Mouse (Mus musculus) liver, embryonic 13.5 days (tissue): ENCODE measurements around the gene Ethe1. TPM values are rescaled to one million over a fixed set of nuclear protein-coding genes. Genes with fewer than 3 reads are reported as not detected.

ENCODE experiments used
- ATAC-seq: fragments of 200-750 bp; cut with Nextera tagmentation; 2 replicates; pipeline ENCODE4 v1.8.0; 2017; ENCODE audit warnings: low read depth, mild to moderate bottlenecking, moderate number of reproducible peaks, moderate library complexity
- DNase-seq: peaks from one replicate; pipeline ENCODE4 v3.0.0; 2022
- H3K27ac ChIP-seq: fragments of 300-500 bp; sonication (generic); 2 replicates; pipeline ENCODE4 v1.5.1; 2015; ENCODE audit warnings: moderate library complexity, mild to moderate bottlenecking, inconsistent platforms
- H3K27me3 ChIP-seq: fragments of 300-500 bp; sonication (generic); 2 replicates; pipeline ENCODE4 v1.6.1; 2015; ENCODE audit warnings: mild to moderate bottlenecking, inconsistent platforms
- H3K36me3 ChIP-seq: fragments of 300-500 bp; sonication (generic); 2 replicates; pipeline ENCODE4 v1.6.1; 2015; ENCODE audit warnings: mild to moderate bottlenecking, inconsistent platforms
- H3K4me1 ChIP-seq: fragments of 300-500 bp; sonication (generic); replicated peaks from 2 replicates; pipeline ENCODE4 v1.6.1; 2015; ENCODE audit warnings: inconsistent platforms
- H3K4me2 ChIP-seq: fragments of 300-500 bp; sonication (generic); 2 replicates; pipeline ENCODE4 v1.6.1; 2015; ENCODE audit warnings: inconsistent platforms, mild to moderate bottlenecking, moderate library complexity
- H3K4me3 ChIP-seq: fragments of 300-500 bp; sonication (generic); replicated peaks from 2 replicates; pipeline ENCODE4 v1.5.1; 2015; ENCODE audit warnings: mild to moderate bottlenecking, inconsistent platforms
- H3K9ac ChIP-seq: fragments of 300-500 bp; sonication (generic); 2 replicates; pipeline ENCODE4 v1.6.1; 2015; ENCODE audit warnings: mild to moderate bottlenecking, inconsistent platforms
- H3K9me3 ChIP-seq: fragments of 300-500 bp; sonication (generic); replicated peaks from 2 replicates; pipeline ENCODE4 v1.6.1; 2016; ENCODE audit warnings: inconsistent platforms
- whole genome bisulfite sequencing: fragments of 180-500 bp; shearing (Covaris S2); methylation state at CpG from one replicate; pipeline ENCODE4 v1.1.7; 2015; ENCODE audit not compliant: insufficient replicate concordance; 5-methylcytosine and 5-hydroxymethylcytosine counted together
- polyA plus RNA-seq: library from polyadenylated mRNA; unstranded; fragments of >200 nt; fragmentation: Nextera tagmentation; extraction: Ambion mirVana; gene quantifications from 2 replicates; pipeline ENCODE4 v1.2.1, GENCODE M21; 2015

The Ethe1 gene
- polyA plus RNA-seq, 1 experiment from 2014 or later, result 21.5 TPM

DNA sequence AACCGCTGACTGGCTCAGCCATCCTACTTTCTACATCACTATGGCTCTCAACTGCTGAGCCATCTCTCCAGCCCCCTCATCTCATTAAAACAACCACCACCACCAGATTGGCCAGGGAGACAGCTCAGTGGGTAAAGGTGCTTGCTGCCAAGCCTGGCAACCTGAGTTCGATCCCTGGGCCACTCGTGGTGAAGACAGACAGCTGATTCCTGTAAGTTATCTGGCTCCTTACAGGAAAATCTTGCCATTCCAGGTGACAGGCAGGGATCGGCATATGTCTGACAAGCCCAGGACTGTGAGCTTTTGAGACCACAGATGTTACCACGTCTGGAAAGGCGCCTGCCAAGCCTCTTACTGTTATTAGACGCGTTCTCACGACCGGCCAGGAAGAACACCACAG is 9.5 kb upstream of the Ethe1 start:
- peaks cover 4% of the 10 kb centered on the region for H3K4me1 ChIP-seq
- no peaks in the 10 kb centered on the region for H3K27me3 ChIP-seq
- H3K27ac ChIP-seq, result no peak overlapping the region
- H3K9ac ChIP-seq, result no peak overlapping the region
- ATAC-seq (no peak), DNase-seq (no peak)
- H3K4me3 ChIP-seq, result no peak overlapping the region
- H3K4me2 ChIP-seq, result no peak overlapping the region
- WGBS, result 81% methylated on average over 10 of the region's 10 CpGs
- peaks cover 6% of the 10 kb centered on the region; the same call in 1 of the 2 replicates for H3K36me3 ChIP-seq
- no peaks in the 10 kb centered on the region for H3K9me3 ChIP-seq

- DNase-seq (no peak), ATAC-seq (no peak)
- Histone ChIP-seq H3K27ac (no peak overlapping the region), H3K36me3 (no peaks in the 10 kb centered on the region), H3K4me2 (no peak overlapping the region), H3K9ac (no peak overlapping the region), H3K4me3 (no peak overlapping the region), H3K9me3 (0 out of 2 replicates have a peak, but pooled peaks cover 2% of the 10 kb centered on the region), H3K27me3 (peaks cover 32% of the 10 kb centered on the region), H3K4me1 (peaks cover 19% of the 10 kb centered on the region)
- 77% methylated on average over 6 of the region's 6 CpGs for WGBS
Observed at GRCm38 (mm10) chr7:24584876-24585275, 2.5 kb upstream of the Ethe1 start.

DNA sequence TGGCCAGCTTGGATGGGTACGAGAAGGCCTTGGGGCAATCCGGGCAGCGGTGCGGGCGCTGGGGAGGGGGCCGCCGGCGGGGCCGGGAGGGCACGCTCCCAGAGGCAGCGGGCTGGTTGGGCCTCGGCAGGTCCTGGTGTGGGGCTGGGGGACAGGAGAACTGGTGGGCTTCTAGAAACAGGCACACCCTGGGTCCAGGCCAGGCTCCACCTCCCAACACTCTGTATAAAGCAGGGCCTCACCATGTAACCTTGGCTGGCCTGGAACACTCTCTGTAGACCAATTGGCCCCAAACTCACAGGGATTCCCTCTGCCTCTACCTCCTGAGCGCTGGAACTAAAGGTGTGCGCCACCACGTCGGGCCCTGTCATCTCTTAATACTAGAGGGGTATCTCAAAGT is 1.3 kb upstream of the Ethe1 start:
- no peak overlapping the region for H3K27ac ChIP-seq
- no peaks in the 10 kb centered on the region for H3K36me3 ChIP-seq
- 51% methylated on average over 9 of the region's 16 CpGs for WGBS
- H3K9ac ChIP-seq, result no peak overlapping the region
- H3K4me1 ChIP-seq, result peaks cover 28% of the 10 kb centered on the region
- ATAC-seq (no peak), DNase-seq (no peak)
- no peak overlapping the region for H3K4me2 ChIP-seq
- H3K9me3 ChIP-seq, result 0 out of 2 replicates have a peak, but pooled peaks cover 2% of the 10 kb centered on the region
- H3K27me3 ChIP-seq, result peaks cover 32% of the 10 kb centered on the region
- no peak overlapping the region for H3K4me3 ChIP-seq

- H3K27me3 ChIP-seq, result peaks cover 32% of the 10 kb centered on the region
- peak overlapping the region; percentile 43; the same call in 1 of the 2 replicates for H3K9ac ChIP-seq
- ATAC-seq (peak; percentile 75), DNase-seq (peak; percentile 38)
- 0 out of 2 replicates have a peak, but pooled peaks cover 2% of the 10 kb centered on the region for H3K9me3 ChIP-seq
- peak overlapping the region; percentile 56 for H3K4me3 ChIP-seq
- H3K4me1 ChIP-seq, result peaks cover 37% of the 10 kb centered on the region
- H3K36me3 ChIP-seq, result no peaks in the 10 kb centered on the region
- WGBS, result 8% methylated on average over 8 of the region's 8 CpGs
- peak overlapping the region; percentile 76 for H3K4me2 ChIP-seq
- no peak overlapping the region for H3K27ac ChIP-seq
Observed at GRCm38 (mm10) chr7:24586828-24587227, 515 bp upstream of the Ethe1 start.

DNA sequence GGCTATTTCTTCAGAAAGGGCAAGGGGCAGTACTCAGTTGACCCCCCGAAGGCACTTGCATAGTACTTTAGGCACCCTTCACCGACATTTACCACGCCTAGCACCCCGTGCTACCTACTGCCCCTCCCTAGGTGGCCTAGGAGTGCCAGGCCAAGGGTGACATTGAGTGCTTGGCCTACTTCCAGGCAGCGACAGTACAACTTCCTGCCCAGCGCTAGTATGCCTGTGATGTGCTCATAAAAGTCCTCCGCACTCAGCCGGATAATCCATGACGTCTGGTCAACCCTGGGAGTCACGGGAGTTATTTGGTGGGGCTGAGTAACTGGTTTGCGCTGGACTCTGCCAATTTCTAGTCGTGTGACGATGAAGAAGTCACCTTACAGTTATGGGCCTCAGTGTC is 993 bp downstream of the Ethe1 start:
- H3K4me3 ChIP-seq, result no peak overlapping the region
- no peaks in the 10 kb centered on the region for H3K36me3 ChIP-seq
- no peak for ATAC-seq
- H3K4me2 ChIP-seq, result no peak overlapping the region
- H3K9me3 ChIP-seq, result 0 out of 2 replicates have a peak, but pooled peaks cover 2% of the 10 kb centered on the region
- no peak for DNase-seq
- 75% methylated on average over 13 of the region's 13 CpGs for WGBS
- H3K4me1 ChIP-seq, result peaks cover 52% of the 10 kb centered on the region
- no peak overlapping the region for H3K27ac ChIP-seq
- H3K9ac ChIP-seq, result no peak overlapping the region
- peaks cover 32% of the 10 kb centered on the region for H3K27me3 ChIP-seq

- DNase-seq (peak; percentile 31), ATAC-seq (peak; percentile 67)
- Histone ChIP-seq H3K9me3 (no peaks in the 10 kb centered on the region), H3K27ac (peak overlapping the region; percentile 51), H3K9ac (peak overlapping the region; percentile 43; the same call in 1 of the 2 replicates), H3K27me3 (peaks cover 19% of the 10 kb centered on the region), H3K4me3 (peak overlapping the region; percentile 1; the same call in 1 of the 2 replicates), H3K36me3 (no peaks in the 10 kb centered on the region), H3K4me1 (peaks cover 75% of the 10 kb centered on the region), H3K4me2 (peak overlapping the region; percentile 42)
- 26% methylated on average over 5 of the region's 5 CpGs for WGBS
Observed at GRCm38 (mm10) chr7:24591735-24592134, 4.4 kb downstream of the Ethe1 start.

GRCm38 (mm10) chr7:24592163-24592562 is 4.8 kb downstream of the Ethe1 start:
- Histone ChIP-seq H3K27ac (peak overlapping the region; percentile 51), H3K4me3 (peak overlapping the region; percentile 1; the same call in 1 of the 2 replicates), H3K4me1 (peaks cover 71% of the 10 kb centered on the region), H3K9ac (peak overlapping the region; percentile 43; the same call in 1 of the 2 replicates), H3K27me3 (peaks cover 16% of the 10 kb centered on the region), H3K4me2 (peak overlapping the region; percentile 42), H3K36me3 (no peaks in the 10 kb centered on the region), H3K9me3 (no peaks in the 10 kb centered on the region)
- 48% methylated on average over 4 of the region's 4 CpGs for WGBS
- ATAC-seq (no peak), DNase-seq (no peak)

DNA sequence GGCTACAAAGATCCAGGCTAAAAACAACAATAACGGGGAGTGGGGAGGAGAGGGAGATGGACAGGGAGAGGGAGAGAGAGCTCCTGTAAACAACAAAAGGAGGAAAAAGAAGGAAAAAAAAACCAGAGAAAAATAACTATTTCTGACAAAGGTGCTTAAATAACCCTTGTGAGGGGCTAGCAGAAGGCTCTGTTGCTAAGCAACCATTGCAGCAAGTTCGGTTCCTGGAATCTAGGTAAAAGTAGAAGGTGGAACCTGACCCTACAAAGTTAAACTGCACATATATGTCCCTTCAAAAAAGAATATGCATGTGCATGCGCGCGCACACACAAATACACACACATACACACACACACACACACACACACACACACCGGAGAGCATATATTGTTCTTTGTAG is 5.4 kb downstream of the Ethe1 start:
- Histone ChIP-seq H3K4me2 (peak overlapping the region; percentile 95), H3K27me3 (peaks cover 10% of the 10 kb centered on the region; the same call in 1 of the 2 replicates), H3K9me3 (no peaks in the 10 kb centered on the region), H3K4me3 (no peak overlapping the region), H3K4me1 (peaks cover 66% of the 10 kb centered on the region), H3K9ac (0 out of 2 replicates have a peak overlapping the region, but pooled peaks have one; percentile 43), H3K36me3 (no peaks in the 10 kb centered on the region), H3K27ac (peak overlapping the region; percentile 51; the same call in 1 of the 2 replicates)
- 85% methylated on average over 6 of the region's 6 CpGs for WGBS
- ATAC-seq (no peak), DNase-seq (no peak)

- WGBS, result under 1% methylated on average over 39 of the region's 39 CpGs
- ATAC-seq (peak; percentile 89), DNase-seq (peak; percentile 63)
- no peaks in the 10 kb centered on the region for H3K9me3 ChIP-seq
- H3K4me2 ChIP-seq, result peak overlapping the region; percentile 95
- peaks cover 10% of the 10 kb centered on the region; the same call in 1 of the 2 replicates for H3K27me3 ChIP-seq
- H3K27ac ChIP-seq, result peak overlapping the region; percentile 39; the same call in 1 of the 2 replicates
- H3K4me3 ChIP-seq, result peak overlapping the region; percentile 69
- no peaks in the 10 kb centered on the region for H3K36me3 ChIP-seq
- H3K4me1 ChIP-seq, result peaks cover 68% of the 10 kb centered on the region
- H3K9ac ChIP-seq, result peak overlapping the region; percentile 77
Observed at GRCm38 (mm10) chr7:24593621-24594308, 6.4 kb downstream of the Ethe1 start.

GRCm38 (mm10) chr7:24594309-24594803 is 7.0 kb downstream of the Ethe1 start:
- ATAC-seq (no peak), DNase-seq (no peak)
- Histone ChIP-seq H3K36me3 (no peaks in the 10 kb centered on the region), H3K9ac (peak overlapping the region; percentile 77), H3K27me3 (peaks cover 10% of the 10 kb centered on the region; the same call in 1 of the 2 replicates), H3K27ac (no peak overlapping the region), H3K4me3 (peak overlapping the region; percentile 69), H3K4me1 (peaks cover 68% of the 10 kb centered on the region), H3K4me2 (peak overlapping the region; percentile 95), H3K9me3 (no peaks in the 10 kb centered on the region)
- 13% methylated on average over 13 of the region's 13 CpGs for WGBS

- H3K4me3 ChIP-seq, result no peak overlapping the region
- no peak overlapping the region for H3K9ac ChIP-seq
- peak overlapping the region; percentile 95; the same call in 1 of the 2 replicates for H3K4me2 ChIP-seq
- no peak overlapping the region for H3K27ac ChIP-seq
- WGBS, result 43% methylated on average over 2 of the region's 2 CpGs
- ATAC-seq (no peak), DNase-seq (no peak)
- H3K4me1 ChIP-seq, result peaks cover 59% of the 10 kb centered on the region
- H3K36me3 ChIP-seq, result no peaks in the 10 kb centered on the region
- H3K9me3 ChIP-seq, result no peaks in the 10 kb centered on the region
- peaks cover 10% of the 10 kb centered on the region; the same call in 1 of the 2 replicates for H3K27me3 ChIP-seq
Observed at GRCm38 (mm10) chr7:24595464-24595863, 8.1 kb downstream of the Ethe1 start.
